Mouse (Mus musculus) C2C12 (cell line): ENCODE results near the gene Ltbp3. TPM values are rescaled to one million over a fixed set of nuclear protein-coding genes. Genes with fewer than 3 reads are reported as not detected.

ENCODE experiments used
- H3K27me3 ChIP-seq: one replicate; pipeline ENCODE4 v1.6.1; 2011; ENCODE audit not compliant: control insufficient read depth, insufficient read depth, insufficient read length
- H3K36me3 ChIP-seq: one replicate; pipeline ENCODE4 v1.6.1; 2011; ENCODE audit not compliant: control insufficient read depth, insufficient read depth
- H3K4me3 ChIP-seq: one replicate; pipeline ENCODE4 v1.5.1; 2011; ENCODE audit warnings: mild to moderate bottlenecking, control low read depth; ENCODE audit not compliant: poor library complexity, insufficient read depth, severe bottlenecking
- H3K79me2 ChIP-seq: one replicate; pipeline ENCODE4 v1.6.1; 2011; ENCODE audit not compliant: control insufficient read depth, insufficient read depth
- H3K79me3 ChIP-seq: one replicate; pipeline ENCODE4 v1.6.1; 2011; ENCODE audit warnings: low read depth, control low read depth
- H3ac ChIP-seq: one replicate; pipeline ENCODE3; 2011; ENCODE audit warnings: low read depth; ENCODE audit not compliant: control insufficient read depth, insufficient read length
- CEBPB ChIP-seq: IDR thresholded peaks from one replicate; pipeline ENCODE4 v1.6.1; 2011; ENCODE audit warnings: low read depth, mild to moderate bottlenecking, control low read depth, moderate library complexity
- CTCF ChIP-seq: IDR thresholded peaks from one replicate; pipeline ENCODE4 v1.5.1; 2011; ENCODE audit not compliant: control insufficient read depth, insufficient read depth, insufficient read length
- FOSL1 ChIP-seq: IDR thresholded peaks from one replicate; pipeline ENCODE4 v1.8.0; 2011; ENCODE audit warnings: mild to moderate bottlenecking, low read length; ENCODE audit not compliant: poor library complexity, insufficient read depth, severe bottlenecking
- MAX ChIP-seq: IDR thresholded peaks from one replicate; pipeline ENCODE4 v1.6.1; 2011; ENCODE audit warnings: mild to moderate bottlenecking, control low read depth
- MYOD1 ChIP-seq: IDR thresholded peaks from one replicate; pipeline ENCODE4 v1.6.1; 2011; ENCODE audit warnings: low read depth; ENCODE audit not compliant: control insufficient read depth, insufficient read length
- MYOG ChIP-seq: IDR thresholded peaks from one replicate; pipeline ENCODE4 v1.6.1; 2011; ENCODE audit not compliant: control insufficient read depth, insufficient read length; ENCODE audit errors: extremely low read depth
- USF1 ChIP-seq: IDR thresholded peaks from one replicate; pipeline ENCODE4 v1.6.1; 2011; ENCODE audit warnings: low read depth, mild to moderate bottlenecking, control low read depth, moderate library complexity
- polyA plus RNA-seq: library from polyadenylated mRNA; unstranded; fragments of >200 nt; fragmentation: generic; extraction: Trizol; gene quantifications from one replicate; pipeline ENCODE4 v1.2.1, GENCODE M21; 2012; ENCODE audit warnings: missing spikeins

The Ltbp3 gene
- polyA plus RNA-seq, 1 experiment, result 128 TPM

DNA sequence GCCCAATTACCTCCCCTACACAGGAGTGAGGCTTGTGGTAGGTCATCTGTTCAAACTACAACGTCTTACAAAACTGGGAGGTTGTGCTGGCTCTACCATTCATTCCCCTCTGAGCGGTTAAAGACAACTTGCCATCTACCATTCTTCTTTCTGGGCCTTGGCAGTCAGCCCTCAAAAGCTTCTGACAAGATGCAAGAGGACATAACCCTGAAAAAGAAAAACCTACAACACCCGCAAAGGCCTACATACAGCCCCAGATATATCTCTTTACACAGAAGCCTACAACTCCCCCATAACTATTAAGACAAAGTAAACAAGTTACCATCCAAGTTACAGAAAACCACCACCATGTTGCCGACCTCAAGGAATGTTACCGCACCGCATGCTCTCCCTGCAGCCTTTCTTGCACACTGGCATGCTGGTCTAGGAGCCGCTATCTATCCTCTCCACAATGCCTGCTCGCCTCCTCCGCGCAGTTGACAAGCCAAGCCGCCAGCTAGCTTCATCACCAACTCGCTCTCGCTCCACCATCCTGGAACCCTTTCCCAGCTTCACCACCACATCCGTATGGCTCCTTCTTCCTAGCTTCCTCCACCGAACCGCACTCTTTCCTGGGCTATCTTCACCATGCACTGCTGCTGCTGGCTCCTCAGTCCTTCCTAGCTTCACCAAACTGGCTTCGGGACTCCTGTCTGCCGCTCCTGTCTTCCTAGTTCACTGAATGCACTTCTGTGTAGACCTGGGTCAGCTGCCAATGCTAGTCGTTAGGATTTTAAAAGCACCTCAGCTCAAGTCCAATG lies 60.1 kb downstream of the Ltbp3 start:
- Histone ChIP-seq H3ac (peak overlapping the region; percentile 90), H3K4me3 (peak overlapping the region; percentile 98), H3K36me3 (peaks cover 56% of the 10 kb centered on the region), H3K27me3 (no peaks in the 10 kb centered on the region), H3K79me2 (peaks cover 79% of the 10 kb centered on the region), H3K79me3 (peaks cover 65% of the 10 kb centered on the region)
- TF ChIP-seq CTCF, result no peak
- peak; percentile 45 for TF ChIP-seq MAX

DNA sequence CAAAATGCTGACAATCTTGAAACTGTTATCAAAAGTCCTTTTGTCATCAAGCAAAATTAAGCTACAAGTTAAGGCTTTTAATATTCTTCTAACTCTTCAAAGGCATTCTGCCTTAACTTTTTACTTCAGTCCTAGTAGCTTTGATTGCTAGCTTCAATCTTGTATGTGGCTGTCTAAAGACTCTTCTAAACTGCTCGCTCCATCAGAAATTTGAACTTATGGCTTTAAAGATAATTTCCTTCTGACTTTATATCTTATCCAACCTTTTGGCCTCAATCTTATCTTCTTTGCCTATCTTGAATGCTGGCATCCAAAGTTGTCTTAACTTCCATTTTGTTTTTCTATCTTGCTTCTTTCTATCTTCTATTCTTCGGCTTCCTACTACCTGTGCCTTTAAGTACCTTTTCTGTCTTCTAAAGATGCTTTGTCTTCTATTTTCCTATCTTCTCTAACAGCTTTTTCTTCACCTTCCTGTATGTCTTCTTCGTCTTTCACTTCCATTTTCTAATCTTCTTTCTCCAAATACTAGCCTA lies 60.8 kb downstream of the Ltbp3 start:
- H3K36me3 ChIP-seq, result peaks cover 49% of the 10 kb centered on the region
- peak overlapping the region; percentile 98 for H3K4me3 ChIP-seq
- H3ac ChIP-seq, result peak overlapping the region; percentile 90
- peaks cover 72% of the 10 kb centered on the region for H3K79me2 ChIP-seq
- no peaks in the 10 kb centered on the region for H3K27me3 ChIP-seq
- peaks cover 58% of the 10 kb centered on the region for H3K79me3 ChIP-seq
- TF ChIP-seq MAX (no peak), FOSL1 (no peak), MYOG (no peak), CEBPB (no peak), USF1 (no peak), MYOD1 (no peak), CTCF (no peak)

DNA sequence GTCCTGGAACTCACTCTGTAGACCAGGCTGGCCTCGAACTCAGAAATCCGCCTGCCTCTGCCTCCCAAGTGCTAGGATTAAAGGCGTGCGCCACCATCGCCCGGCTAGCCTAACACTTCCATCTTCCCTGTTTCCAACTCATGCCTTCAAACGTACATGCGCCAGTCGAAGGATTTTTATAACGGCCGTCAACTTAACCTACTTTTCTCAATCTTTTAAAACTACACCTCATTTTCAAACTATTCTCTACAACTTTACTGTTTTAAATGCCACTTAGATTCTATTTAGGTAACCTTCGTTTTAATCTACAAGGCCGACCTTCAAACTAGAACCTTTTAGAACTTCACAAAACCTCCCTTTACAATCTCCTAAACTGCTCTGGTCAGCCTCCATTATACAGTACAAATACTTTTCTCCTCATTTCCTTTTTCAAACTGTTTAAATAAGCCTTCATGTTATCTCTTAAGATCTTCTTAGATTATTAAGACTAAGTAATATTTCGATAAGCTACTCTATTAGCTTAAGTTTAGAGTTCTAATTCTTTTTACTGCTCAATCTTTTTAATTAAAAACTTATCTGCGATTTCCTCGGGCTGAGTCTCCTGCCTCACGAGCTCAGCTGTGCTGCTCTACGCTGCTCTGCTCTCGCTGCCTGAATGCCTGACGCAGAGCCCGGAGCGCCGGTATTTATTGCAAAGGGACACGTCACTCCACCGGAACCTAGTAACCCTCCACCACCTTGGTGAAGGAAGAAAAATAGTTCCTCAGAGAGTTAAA lies 61.5 kb downstream of the Ltbp3 start:
- Histone ChIP-seq H3ac (peak overlapping the region; percentile 84), H3K4me3 (peak overlapping the region; percentile 98), H3K27me3 (no peaks in the 10 kb centered on the region), H3K79me3 (peaks cover 51% of the 10 kb centered on the region), H3K36me3 (peaks cover 42% of the 10 kb centered on the region), H3K79me2 (peaks cover 65% of the 10 kb centered on the region)
- no peak for TF ChIP-seq CTCF
- no peak for TF ChIP-seq MYOG
- TF ChIP-seq MAX, result peak; percentile 69

DNA sequence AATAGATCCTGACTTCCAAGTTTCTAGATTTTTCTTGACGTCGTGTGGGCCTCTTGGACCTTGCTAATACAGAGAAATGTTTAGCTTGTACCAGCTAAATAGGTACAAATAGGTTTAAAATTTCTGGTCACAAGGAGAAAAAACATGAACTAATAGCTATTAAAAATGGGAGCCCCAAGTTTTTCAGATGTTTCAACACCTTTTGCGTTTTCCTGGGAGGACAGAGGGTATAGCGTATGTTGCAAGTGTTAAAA lies 62.0 kb downstream of the Ltbp3 start:
- H3K79me3 ChIP-seq, result peaks cover 46% of the 10 kb centered on the region
- peaks cover 60% of the 10 kb centered on the region for H3K79me2 ChIP-seq
- peak overlapping the region; percentile 94 for H3ac ChIP-seq
- peaks cover 37% of the 10 kb centered on the region for H3K36me3 ChIP-seq
- TF ChIP-seq MAX (no peak), MYOG (no peak), MYOD1 (no peak), CTCF (no peak), CEBPB (no peak), USF1 (no peak), FOSL1 (no peak)
- H3K27me3 ChIP-seq, result no peaks in the 10 kb centered on the region
- peak overlapping the region; percentile 29 for H3K4me3 ChIP-seq

DNA sequence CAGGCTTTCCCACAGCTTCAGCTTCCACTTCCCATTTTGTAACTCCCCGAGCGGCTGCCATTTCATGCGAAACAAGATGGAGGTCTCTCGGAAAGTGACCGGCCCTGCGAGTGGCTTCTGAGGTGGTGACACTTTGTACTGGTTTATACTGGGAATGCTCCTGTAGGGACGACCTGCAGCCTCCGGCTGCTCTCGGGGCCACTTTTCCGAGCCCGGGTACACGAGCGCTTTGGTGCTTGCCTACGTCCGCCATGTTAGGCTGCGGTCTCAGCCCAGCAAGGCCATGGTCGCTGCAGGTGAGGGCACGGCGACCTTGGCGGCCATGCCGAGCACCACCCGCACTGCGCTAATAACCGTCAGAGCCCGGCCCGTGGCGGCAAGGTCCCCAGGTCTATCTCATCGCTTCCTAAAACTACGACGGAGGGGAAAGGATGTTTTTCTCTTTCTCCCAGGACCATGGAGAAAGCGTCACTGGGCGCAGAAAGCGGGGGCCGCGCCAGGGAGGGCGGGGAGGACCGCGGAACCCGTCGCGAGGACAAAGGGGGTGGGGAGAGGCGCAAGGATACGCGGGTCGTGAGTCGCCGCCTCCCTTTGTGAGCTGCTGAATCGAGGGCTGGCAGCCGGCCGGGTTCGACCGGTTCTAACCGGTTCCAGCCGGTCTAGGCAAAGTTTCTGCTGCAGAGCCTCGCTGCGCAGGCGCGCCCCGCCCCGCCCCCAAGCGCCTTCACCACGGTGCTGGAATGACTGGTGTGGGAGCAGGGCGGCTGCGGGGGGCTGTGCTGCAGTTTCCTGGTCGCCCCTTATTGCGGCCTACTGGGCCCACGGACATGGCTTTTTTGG lies 62.6 kb downstream of the Ltbp3 start:
- TF ChIP-seq USF1 (no peak), MAX (peak; percentile 5)

DNA sequence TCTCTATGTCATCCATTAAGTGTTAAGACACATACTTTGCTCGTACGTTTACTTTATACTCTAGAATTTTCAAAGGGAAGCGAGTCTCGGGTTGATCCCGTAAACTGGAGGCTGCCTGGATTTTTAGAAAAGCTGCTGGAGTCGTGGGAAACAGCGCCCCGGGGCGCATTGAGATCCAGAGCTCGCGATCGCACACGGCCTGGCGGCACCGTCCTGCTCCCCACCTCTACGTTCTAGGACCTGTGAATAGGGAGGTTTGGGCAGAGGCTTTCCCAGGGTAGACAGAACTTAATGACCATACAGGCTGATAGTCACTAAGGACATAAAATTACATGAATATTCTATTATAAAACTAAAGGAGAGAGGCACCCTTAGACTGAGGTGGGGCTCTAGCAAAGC lies 63.2 kb downstream of the Ltbp3 start:
- no peak for TF ChIP-seq CEBPB
- TF ChIP-seq USF1, result no peak
- TF ChIP-seq MYOG, result no peak
- no peak for TF ChIP-seq FOSL1
- TF ChIP-seq CTCF, result no peak
- no peak for TF ChIP-seq MAX
- no peak for TF ChIP-seq MYOD1
- Histone ChIP-seq H3ac (peak overlapping the region; percentile 81), H3K36me3 (peaks cover 25% of the 10 kb centered on the region), H3K79me3 (peaks cover 35% of the 10 kb centered on the region), H3K79me2 (peaks cover 48% of the 10 kb centered on the region), H3K4me3 (peak overlapping the region; percentile 15), H3K27me3 (no peaks in the 10 kb centered on the region)

More for the DNA sequence above, 62.6 kb downstream of the Ltbp3 start:
- peak overlapping the region; percentile 94 for H3ac ChIP-seq
- peaks cover 41% of the 10 kb centered on the region for H3K79me3 ChIP-seq
- no peaks in the 10 kb centered on the region for H3K27me3 ChIP-seq
- H3K79me2 ChIP-seq, result peaks cover 55% of the 10 kb centered on the region
- H3K4me3 ChIP-seq, result peak overlapping the region; percentile 29
- H3K36me3 ChIP-seq, result peaks cover 32% of the 10 kb centered on the region
